Mouse (Mus musculus): ENCODE data around the gene Pxn. TPM values are rescaled to one million over a fixed set of nuclear protein-coding genes. Genes with fewer than 3 reads are reported as not detected.
"Not testable (repeated sequence)": the region's sequence is repeated elsewhere in the genome, so short reads cannot be mapped to it uniquely, and the experiment has no call there.

Pxn gene
- polyA plus RNA-seq, 1 experiment, result 49.7 TPM

DNA sequence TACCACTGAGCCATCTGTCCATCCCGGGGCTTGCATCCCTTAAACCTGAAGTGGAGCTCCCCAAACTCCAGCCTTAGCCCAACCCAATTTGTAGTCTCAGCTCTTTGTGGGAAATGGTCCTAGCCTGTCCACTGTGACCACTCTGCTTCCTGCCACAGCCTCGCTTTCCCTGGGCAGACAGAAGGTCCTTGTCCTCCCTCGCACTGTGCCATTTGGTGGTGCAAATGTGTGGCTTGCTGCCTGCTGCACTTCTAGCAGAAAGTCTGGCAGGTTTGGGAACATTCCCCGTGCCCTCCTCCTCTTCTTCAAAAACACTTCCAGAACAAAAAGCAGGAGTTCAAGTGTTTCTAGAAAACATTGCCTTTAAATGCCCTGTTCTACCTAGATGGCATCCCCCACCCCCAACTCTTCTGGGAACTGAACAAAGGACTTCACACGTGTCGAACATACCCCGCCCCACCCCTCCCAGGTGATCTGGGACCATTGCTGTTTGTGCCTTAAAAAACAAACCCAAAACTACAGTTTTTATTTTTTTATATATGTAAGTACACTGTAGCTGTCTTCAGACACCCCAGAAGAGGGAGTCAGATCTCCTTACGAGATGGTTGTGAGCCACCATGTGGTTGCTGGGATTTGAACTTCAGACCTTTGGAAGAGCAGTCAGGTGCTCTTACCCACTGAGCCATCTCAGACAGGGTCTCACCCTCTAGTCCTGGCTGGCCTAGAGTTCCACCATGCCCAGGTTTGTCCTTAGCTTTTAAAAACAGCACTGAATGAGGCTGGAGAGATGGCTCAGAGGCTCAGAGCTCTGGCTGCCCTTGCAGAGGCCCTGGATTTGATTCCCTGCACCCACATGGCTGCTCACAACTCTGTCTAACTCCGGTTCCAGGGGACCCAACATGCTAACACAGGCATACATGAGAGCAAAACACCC is 7.9 kb upstream of the Pxn start:
- no peak for DNase-seq (ENCODE audit: low read depth)

DNA sequence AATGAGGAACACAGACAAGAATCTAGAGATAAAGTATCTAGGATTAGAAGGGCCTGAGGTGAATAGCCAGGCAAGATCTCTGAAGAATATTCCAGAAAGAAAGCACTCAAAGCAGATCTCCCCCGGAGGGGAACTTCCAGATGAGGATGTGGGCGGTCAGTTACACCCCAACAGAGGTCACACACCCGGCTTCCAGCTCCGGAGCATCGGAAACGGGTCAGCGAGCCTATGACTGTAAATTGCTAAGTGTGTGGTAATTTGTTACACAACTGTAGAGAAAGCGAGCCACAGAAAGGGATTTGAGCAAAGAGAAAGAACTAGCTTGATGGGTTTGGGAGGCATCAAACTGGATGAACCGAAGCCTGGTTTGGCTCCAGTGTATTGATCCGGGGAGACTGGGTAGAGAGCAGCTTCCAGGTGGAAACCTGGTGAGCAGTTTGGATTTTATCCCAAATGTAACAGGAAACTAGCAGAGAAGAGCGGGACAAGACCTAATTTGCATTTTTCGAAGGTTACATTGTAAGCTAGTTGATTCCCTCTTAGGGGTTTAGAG is 6.0 kb upstream of the Pxn start:
- no peak for DNase-seq (ENCODE audit: low read depth)
- TF ChIP-seq CTCF (IDR thresholded peaks at IDR 0.05; ENCODE audit: borderline replicate concordance, extremely low read depth, insufficient read depth, insufficient read length) (no peak), POLR2A (IDR thresholded peaks at IDR 0.05; ENCODE audit: borderline replicate concordance, extremely low read depth, insufficient read depth, insufficient read length, poor library complexity, severe bottlenecking) (no peak)

More for the DNA sequence above, 7.9 kb upstream of the Pxn start:
- TF ChIP-seq CTCF (IDR thresholded peaks at IDR 0.05; ENCODE audit: borderline replicate concordance, extremely low read depth, insufficient read depth, insufficient read length), result no peak
- no peak for TF ChIP-seq POLR2A (IDR thresholded peaks at IDR 0.05; ENCODE audit: borderline replicate concordance, extremely low read depth, insufficient read depth, insufficient read length, poor library complexity, severe bottlenecking)

DNA sequence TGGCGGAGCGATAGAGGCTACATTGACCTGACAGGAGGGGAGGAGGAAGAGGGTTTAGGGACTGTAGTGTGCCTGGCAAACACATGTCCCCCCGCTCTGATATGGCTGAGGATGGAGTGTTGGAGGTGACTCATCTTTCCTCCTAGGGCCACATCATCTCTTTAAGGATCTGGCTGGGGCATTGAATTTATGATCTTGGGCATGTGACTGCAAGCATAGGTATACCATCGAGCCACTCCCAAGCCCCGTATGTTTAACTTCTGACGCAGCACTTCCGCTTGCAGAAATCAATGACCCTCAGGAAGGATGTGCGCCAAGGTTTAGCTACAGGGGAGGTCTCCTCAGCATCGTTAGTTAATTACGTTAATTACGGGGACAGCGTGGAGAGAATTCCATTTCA is 3.4 kb upstream of the Pxn start:
- no peak for TF ChIP-seq CTCF (IDR thresholded peaks at IDR 0.05; ENCODE audit: borderline replicate concordance, extremely low read depth, insufficient read depth, insufficient read length)
- no peak for TF ChIP-seq POLR2A (IDR thresholded peaks at IDR 0.05; ENCODE audit: borderline replicate concordance, extremely low read depth, insufficient read depth, insufficient read length, poor library complexity, severe bottlenecking)
- no peak for DNase-seq (ENCODE audit: low read depth)

DNA sequence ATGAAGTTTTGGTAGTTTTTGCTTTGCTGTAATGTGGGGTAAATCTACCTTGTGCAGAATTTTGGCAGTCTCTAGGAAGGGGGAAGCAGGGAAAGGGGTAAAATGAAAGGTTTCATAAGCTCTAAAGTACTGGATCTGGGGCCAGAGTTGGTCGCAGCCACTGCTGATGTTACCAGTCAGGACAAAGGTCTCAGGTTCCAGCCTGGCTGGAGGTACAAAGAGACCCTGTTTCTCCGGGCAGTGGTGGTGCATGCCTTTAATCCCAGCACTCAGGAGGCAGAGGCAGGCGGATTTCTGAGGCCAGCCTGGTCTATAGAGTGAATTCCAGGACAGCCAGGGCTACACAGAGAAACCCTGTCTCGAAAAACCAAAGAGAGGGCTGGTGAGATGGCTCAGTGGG is 859 bp upstream of the Pxn start:
- DNase-seq (ENCODE audit: low read depth), result not testable (repeated sequence)

DNA sequence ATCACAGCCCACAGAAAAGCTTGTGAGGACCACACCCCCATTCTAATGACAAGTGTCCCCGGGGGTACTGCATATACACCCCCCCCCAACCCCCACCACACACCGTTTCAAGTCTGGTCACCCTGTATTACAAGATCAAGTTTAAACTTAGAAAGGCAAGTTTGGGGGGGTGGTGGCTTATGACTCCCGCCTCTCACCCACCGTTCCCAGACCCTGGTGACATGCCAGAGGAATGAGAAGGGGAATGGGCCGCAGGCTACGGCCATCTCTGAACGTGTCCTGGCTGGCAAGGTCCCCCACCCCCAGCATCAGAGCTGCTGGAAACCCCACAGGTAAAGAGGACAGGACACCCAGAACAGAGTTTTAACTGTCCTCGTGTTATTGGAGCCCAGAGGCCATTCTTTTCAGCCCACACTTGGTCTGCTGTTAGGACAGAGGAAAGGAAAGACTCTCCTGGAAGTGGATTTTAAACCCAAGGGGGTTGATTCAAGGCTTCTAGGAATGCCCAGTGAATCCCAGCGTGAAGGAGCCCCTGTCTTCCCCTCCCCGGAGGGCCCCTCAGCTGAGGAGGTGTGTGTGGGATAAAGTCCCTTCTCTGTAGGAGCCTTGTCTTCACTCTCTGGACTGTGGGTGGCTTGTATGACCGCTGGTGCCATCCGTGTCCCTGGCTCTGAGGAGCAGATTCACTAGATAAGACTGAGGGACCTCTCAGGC is 948 bp downstream of the Pxn start:
- TF ChIP-seq POLR2A (IDR thresholded peaks at IDR 0.05; ENCODE audit: borderline replicate concordance, extremely low read depth, insufficient read depth, insufficient read length, poor library complexity, severe bottlenecking) (no peak), CTCF (IDR thresholded peaks at IDR 0.05; ENCODE audit: borderline replicate concordance, extremely low read depth, insufficient read depth, insufficient read length) (no peak)
- DNase-seq (ENCODE audit: low read depth), result no peak

DNA sequence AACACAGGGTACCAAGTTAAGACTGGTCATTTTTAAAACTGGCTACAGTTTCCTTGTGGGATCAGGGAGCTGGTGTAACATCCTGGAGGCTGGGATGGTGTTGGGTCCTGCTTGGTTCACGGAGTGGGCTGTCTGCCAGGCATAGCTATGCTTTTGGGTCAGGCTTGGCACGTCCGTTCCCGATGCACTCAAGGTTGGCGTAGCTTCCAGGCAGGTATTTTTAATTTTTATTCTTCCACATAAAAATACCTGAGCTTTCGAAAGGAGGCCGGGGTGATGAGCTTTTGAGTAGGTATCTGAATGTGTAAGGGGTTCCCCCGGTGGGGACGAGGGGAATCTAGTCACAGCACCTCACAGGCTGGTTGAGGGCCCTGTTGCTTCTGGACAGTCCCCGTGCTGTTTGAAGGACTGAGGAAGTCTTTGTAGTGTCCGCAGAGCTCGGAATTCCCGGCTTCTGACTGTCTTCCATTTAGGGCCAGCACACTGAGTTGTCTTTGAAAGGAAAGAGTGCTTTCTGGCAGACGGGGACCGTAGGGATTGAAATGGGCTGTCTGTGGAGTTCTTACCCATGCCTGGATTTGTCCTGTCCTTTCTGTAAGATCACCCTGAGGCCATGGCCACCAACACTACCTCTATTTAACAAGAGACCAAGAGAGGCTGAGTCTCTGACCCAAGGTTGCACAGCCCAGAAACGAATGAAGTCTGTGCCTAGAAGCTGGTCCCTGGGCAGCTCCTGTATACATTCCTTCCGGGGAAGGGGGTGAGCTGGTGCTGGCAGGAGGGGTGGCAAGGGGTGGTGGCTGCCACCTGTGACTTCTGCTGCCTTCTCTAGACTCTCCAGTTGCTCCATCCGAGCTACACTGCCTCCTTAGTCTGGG is 1.7 kb downstream of the Pxn start:
- DNase-seq (ENCODE audit: low read depth), result no peak
- TF ChIP-seq POLR2A (IDR thresholded peaks at IDR 0.05; ENCODE audit: borderline replicate concordance, extremely low read depth, insufficient read depth, insufficient read length, poor library complexity, severe bottlenecking), result no peak

DNA sequence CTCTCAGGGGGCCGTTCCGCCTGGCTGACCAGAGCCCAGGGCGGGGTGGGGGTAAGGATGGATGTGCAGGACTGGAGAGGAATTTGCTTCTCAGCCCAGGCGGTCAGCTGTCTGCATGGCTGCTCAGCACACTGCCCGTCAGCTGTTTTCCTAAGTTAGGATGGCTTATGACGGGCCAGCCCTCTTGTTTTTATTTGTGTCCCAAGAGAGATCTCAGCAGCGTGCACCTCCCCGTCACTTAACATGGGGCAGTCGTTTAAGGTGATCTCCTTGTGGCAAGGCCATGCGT is 2.3 kb downstream of the Pxn start:
- TF ChIP-seq CTCF (IDR thresholded peaks at IDR 0.05; ENCODE audit: borderline replicate concordance, extremely low read depth, insufficient read depth, insufficient read length) (no peak), POLR2A (IDR thresholded peaks at IDR 0.05; ENCODE audit: borderline replicate concordance, extremely low read depth, insufficient read depth, insufficient read length, poor library complexity, severe bottlenecking) (no peak)
- no peak for DNase-seq (ENCODE audit: low read depth)

DNA sequence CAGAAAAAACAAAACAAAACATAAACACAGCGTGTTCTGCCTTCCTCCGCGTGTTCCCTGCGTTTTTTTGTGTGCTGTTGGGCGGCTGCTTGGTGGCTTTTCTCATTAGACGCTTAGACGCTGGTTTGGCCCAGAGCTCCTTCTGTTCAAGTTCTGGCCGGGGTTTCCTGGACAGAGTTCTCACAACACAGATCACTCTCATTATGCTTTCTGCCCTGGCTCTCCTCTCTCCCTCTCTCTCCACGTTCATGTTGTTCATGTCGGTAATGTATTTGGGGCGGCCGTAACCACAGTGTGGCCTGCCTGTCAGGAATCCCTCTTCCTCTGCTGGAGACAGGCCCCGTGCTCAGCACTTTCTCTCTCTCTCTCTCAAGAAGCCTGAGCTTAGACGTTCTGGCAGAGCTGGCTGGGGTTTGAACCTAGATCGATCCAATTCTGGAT is 2.9 kb downstream of the Pxn start:
- DNase-seq (ENCODE audit: low read depth), result peak; percentile 61
- no peak for TF ChIP-seq POLR2A (IDR thresholded peaks at IDR 0.05; ENCODE audit: borderline replicate concordance, extremely low read depth, insufficient read depth, insufficient read length, poor library complexity, severe bottlenecking)
- TF ChIP-seq CTCF (IDR thresholded peaks at IDR 0.05; ENCODE audit: borderline replicate concordance, extremely low read depth, insufficient read depth, insufficient read length), result no peak

DNA sequence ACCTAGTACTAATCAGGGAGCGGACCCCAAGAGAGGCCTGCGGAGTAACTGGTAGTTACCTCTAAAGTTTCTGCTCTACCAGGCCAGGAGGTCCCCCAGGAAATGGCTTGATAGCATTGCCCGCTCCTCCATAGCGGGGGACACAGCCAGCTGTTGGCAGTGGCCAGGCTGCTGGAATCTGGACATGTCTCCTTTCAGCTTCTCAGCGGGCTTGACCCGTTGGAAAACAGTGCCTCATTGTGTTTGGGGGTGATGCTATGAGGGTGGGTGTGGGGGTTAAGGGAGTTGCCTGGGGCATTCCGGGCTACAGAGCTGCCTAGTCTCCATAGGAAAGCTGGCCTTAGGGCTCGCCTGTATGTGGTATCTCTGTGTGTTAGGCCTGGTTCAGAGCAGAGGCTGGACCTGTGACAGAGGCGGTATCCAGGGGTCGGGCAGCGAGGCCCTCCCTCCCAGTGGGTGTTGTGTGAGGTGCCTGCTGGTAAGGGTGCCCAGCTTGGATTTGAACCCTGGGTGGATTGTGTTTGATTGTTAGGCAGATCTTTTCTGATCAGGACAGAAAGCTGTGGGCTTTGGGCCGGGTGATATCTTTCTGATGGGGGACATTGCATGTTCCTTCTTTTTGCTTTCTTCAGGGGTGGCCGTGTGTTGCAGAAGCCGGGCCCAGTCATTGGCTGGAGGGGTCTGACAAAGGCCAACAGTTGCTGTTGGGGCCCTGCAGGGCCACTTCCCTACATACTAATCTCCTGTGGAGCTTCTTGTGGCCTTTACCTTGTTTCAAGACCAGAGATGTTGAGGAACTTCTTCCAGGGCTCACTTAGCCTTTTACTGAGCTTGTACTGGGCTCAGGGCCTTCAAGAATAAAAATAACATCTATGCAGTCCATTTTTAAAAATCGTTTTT is 3.6 kb downstream of the Pxn start:
- TF ChIP-seq CTCF (IDR thresholded peaks at IDR 0.05; ENCODE audit: borderline replicate concordance, extremely low read depth, insufficient read depth, insufficient read length) (no peak), POLR2A (IDR thresholded peaks at IDR 0.05; ENCODE audit: borderline replicate concordance, extremely low read depth, insufficient read depth, insufficient read length, poor library complexity, severe bottlenecking) (no peak)
- DNase-seq (ENCODE audit: low read depth), result no peak

DNA sequence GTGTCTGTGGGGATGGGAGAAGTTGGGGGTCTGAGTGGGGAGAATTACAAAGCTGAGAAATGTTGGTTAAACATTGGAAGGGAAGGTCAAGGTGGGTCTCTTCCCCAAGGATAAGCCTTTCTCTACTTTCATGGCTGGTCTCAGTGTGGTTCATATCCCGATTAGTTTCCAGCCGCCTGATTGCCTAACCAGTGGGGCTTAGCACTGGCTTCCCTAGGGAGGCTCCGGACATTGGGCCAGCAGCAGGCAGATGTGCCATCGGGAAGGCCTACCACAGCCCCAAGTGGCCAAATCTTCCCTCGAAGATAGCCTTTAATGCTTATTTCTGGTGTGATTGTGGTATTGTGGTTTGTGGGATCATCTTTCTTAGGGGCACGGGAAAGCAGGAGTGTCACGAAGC is 5.9 kb downstream of the Pxn start:
- TF ChIP-seq CTCF (IDR thresholded peaks at IDR 0.05; ENCODE audit: borderline replicate concordance, extremely low read depth, insufficient read depth, insufficient read length) (no peak), POLR2A (IDR thresholded peaks at IDR 0.05; ENCODE audit: borderline replicate concordance, extremely low read depth, insufficient read depth, insufficient read length, poor library complexity, severe bottlenecking) (no peak)

More for the DNA sequence above, 5.9 kb downstream of the Pxn start:
- no peak for DNase-seq (ENCODE audit: low read depth)
